Mouse (Mus musculus) adrenal gland, adult 8-10 months (tissue): Measurements from ENCODE around the gene A530016L24Rik. TPM values are rescaled to one million over a fixed set of nuclear protein-coding genes. Genes with fewer than 3 reads are reported as not detected.

Source experiments
- DNase-seq: peaks from one replicate; pipeline ENCODE4 v3.0.0; 2022
- total RNA-seq, 4 experiments: library from RNA; stranded (reverse); gene quantifications; 2 replicates each; pipeline ENCODE4 v1.2.4; 2022

The A530016L24Rik gene
- total RNA-seq = 10 to 100 TPM; 15.9 to 41.5 (median 18.6) TPM

DNA sequence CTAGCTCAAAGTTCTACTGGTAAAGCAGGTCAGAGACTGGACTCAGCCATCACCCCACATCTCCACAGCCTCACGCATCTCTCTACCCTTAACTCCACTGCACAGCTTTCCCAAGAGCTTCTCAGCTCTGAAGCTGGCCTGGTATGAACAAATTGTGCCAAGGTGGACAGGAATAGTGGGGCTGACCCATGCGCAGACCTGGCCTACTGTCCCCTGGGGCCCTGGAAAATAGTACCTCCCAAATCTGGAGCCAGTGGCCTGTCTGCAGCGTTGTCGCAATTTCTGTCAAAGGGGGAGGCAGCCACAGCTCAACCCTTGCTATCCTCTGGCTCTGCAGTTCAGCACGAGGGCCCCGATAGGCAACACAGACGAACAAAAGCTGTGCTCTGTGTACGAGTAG lies at the start of gene A530016L24Rik:
Gene A530016L24Rik, plus strand, starts transcription at position 315 of the 400 bp plus-strand sequence.
- no peak for DNase-seq

DNA sequence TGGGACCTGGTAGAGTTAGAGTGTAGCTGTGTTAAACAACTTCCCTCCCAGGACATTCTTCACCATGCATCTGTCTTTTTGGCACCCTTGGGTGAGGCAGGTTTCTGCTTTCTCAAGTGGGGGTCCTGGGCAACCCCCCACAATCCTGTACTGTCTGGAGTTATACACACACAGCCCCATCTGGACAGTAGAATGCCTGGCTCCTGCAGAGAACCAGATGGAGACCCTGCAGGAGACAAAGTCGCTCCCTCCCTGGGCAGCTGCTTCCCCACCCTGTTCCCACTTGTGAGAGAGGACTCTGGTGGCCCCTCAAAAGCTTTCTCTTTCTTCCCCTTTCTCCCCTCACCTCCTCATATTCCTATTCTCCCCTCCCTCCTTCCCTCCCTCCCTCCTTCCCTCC lies 49.3 kb upstream of the A530016L24Rik start:
- DNase-seq = no peak

DNA sequence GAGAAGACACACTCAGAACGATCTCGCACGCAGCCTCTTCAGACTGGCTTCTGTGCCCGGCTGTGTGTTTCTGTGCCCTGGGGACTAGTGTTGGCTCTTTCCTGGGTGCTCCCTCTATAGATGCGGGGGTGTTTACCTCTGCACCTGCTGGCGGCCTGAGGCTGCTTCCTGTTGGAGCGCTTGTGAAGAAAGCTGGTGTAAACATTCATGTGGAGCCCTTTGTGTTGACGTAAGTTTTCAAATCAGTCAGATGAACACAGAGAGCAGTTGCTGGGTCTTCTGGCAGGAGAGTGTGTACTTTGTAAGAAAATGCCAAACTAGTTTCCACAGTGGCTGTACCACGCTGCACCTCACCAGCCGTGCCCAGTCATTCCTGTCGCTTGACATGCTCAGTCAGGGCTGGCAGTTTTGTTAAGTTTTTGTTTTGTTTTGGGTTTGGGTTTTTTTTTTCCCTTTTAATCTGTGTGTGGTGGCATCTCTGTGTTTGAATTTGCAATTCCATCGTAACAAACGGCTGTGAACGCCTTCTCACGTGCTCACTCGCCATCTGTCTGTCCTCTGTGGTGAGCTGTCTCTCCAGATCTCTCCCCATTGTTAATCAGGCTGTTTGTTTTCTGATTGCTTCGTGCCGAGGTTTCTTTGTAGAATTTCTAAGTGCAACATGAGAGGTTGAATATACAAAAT lies 40.0 kb upstream of the A530016L24Rik start:
- no peak for DNase-seq

DNA sequence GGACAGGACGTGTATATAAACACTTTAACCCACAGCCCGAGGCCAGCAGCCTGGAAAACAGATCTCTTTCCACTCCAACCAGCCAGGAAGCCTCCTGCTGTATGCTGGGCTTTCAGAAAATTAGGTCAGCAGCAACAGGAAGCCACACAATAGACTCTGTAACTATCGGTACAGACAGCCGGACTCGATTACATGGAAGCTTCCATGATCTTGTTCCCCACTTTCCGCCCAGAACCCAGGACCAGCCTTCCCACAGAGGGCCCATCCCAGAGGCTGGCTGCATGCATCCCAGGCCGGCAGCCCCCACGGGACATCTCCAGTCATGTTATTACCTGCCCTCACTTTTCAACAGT lies 39.4 kb upstream of the A530016L24Rik start:
- DNase-seq = no peak

DNA sequence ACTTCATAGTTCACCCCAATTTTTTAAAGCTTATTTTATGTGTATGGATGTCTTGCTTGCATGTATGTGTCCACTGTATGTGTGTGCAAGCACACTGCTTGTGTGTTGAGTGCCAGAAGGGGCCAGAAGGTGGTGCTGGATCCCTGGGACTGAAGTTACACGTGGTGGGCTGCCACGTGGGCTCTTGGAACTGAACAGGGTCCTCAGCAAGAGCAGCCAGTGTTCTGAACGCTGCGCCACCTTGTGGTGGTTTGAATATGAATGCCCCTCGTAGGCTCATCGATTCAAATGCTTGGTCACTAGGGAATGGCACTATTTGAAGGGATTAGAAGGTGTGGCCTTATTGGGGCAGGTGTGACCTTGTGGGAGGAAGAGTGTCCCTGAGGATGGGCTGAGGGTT lies 38.4 kb upstream of the A530016L24Rik start:
- DNase-seq = no peak

DNA sequence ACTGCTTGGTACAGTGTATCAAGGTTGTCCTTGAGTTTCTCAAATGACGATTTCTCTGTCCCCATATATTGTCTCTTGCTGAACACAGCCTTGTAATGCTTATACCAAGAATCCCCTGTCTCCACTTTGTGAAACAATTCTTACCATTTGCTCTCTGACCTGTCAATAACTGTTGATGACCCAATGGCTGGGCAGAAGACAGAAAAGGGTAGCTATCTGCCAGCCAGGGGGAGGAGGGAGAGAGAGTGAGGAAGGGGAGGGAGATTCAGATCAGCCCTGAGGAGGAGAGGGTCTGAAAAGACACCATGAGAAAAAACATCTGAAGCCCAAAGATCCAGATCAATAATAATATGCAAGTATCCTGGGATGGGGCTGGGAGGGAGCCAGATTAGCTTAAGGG lies 37.9 kb upstream of the A530016L24Rik start:
- no peak for DNase-seq

DNA sequence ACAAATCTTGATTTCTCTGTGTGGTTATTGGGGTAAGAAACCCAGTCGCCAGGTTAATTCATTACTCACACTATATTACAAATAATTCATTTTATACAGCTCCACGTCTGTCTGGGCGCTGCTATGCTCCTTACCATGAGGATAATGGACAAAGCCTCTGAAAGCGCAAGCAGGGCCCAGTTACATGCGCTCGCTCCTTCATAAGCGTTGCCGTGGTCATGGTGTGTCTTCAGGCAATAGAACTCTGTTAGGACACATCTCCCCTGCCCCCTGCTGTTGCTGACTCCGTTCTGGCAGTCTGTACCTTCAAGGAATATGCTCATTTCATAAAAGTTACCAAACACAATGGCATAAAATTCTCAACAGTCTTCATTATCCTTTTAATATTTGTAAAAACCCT lies 37.4 kb upstream of the A530016L24Rik start:
- no peak for DNase-seq

DNA sequence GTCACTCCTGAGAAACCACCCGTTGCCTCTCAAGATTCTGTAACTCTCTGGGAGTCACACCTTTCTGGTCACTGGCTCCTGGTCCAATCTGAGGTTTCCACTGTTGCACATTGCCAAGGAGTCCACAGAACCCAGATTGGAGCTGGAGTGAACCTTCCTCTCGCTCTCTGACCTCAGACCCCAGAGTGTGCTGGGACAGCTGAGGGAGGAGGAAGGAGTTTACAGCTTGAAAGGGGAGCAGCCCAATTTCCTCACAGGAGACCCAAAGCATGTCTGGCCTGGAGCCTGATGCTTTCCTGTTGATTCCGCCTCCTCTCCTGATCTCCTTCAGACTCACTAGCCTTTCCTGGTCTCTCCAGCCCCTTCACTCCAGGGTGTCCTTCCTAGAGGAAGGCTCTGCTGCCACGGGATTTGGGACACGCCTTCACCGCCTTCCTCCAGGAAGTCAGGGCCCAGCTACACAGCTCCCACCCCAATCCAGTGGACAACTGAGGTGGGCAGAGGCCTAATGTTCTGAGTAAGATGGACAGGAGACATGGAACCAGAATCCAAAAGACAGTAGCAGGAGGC lies 33.0 kb upstream of the A530016L24Rik start:
- DNase-seq = no peak

DNA sequence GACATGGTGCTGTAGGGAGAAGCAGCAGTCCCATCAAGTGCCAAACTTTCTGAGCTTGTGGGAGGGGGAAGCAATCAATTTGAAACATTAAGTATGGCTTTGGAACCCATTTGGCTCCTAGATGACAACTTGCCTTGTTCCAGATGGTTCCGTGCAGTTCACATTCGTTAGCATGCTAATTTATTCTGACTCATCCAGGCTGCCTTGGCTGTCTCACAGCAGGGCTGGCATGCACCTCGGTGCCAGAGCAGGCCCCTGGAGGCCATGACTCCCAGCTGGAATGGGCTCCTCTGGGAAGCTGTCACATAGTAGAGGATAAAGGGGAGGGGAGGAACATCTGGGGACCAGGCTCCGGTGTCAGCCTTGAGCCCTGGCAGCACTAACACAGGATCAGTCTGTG lies 31.4 kb upstream of the A530016L24Rik start:
- DNase-seq = no peak

DNA sequence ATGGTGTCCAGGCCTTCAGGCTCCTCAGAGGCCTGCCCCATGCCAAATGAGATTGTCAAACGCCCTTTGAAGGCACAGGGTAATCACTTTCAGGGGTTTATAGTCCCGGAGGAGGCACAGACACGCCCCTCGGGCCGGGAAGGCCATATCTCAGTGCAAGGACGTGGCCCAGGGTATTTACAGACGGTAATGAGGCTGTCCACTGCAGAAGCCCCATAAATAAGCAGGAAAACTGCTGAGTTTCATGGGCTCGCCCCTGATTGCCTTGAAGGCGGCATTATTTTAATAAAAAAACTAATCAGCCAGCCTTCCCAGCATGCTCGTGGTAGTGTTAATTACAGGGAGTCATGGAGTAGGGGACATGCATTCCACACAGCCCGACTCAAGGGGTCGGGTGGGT lies 26.8 kb upstream of the A530016L24Rik start:
- no peak for DNase-seq

DNA sequence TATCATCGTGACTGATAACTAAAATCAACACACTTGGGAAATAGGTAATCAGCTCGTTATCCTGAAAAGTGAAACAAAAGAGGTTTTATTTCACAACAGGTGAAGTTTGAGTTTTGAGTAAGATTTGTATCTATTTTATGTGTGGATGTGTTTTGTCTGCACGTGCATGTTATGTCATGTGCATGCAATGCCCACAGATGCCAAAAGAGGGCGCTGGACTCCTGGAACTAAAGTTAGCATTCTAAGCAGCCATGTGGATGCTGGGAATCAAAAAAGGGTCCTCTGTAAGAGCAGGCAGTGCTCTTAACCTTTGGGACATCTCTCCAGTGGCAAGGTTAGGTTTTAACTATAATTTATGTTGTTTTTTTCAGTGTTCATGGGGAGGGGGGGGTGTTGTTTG lies 26.0 kb upstream of the A530016L24Rik start:
- no peak for DNase-seq

DNA sequence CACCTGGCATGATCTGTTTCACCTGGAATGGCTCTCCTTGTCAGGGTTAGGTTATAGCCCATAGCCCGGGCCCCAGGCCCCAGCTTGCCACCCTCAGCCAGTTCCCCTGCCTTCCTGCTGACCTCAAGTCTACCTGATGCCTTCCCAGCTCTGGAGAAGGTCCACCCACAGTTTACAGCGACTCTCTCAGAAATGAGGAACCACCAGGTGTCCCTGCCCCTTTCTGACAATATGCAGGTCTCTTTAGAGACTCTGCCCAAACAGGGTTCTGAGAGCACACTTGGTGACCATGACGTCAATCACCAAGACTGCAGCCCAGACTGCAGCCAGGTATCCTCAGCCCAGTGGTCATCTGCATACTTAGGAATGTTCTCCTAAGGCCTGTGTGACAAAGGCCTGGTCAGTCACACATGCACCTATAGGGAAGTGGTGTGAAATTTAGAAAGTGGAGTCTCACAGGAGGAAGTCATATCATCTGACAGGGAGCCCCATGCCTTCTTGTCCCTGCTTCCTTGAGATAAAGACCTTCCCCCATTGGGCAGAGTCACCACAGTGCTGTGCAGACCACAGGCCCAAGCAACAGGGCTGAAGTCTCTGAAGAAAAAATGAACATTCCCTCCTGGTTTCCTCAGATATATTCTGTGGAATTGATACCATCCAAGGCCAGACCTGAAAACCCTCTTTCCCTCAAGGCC lies 25.4 kb upstream of the A530016L24Rik start:
- no peak for DNase-seq

DNA sequence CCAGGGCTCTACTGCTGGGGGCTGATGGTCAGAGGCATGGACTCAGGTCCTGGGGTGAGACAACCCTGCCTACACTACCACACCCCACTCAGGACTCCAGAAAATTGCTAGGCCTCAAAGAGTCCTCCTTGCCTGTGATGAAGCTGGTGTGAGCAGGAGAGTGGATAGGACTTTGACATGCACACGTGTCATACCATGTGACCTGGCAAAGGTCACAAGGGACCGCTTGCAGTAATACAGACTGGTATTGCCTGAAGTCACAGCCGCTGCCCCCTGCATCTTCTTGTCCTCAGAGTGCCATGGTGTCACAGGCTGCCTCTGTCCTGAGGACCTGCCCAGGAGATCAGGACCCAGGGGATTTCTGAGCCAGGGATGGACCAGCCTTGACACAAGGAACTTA lies 24.7 kb upstream of the A530016L24Rik start:
- DNase-seq = no peak

DNA sequence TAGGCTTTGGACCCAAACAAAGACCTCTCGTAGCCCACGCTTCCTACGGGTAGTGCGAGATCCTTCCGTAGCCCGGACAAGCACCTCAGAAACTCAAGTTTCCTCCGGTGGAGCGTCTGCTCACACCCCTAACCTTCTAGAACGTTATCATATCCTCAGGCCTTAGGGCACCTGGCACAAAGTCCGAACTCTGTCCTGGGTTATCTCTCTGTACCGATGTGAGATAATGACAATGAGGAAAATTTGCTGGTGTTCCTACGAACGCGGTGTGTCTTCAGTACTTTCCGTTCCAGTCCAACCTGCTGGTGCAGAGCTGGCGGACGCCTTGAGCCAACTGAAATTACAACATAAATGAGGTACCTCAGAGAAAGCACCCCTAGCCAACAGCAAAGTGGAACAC lies 23.3 kb upstream of the A530016L24Rik start:
- no peak for DNase-seq

DNA sequence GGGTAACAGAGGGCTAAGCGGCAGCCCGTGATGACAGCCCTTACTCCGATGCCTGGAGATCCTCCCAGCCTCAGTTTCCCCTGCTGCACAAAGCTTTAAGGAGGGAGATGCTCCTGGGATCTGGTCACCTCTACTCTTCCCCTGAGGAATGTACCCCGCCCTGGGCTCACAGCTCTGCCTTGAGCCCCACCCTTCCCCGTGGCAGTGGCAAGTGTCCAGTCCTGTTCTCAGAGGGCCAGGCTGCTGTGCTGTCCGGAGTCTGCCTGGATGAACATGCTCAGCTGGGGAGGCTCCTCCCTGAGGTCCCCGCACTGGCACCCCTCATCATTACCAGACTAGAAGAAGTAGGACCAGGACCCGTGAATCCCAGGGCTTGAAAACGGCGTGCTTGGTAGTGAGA lies 21.9 kb upstream of the A530016L24Rik start:
- no peak for DNase-seq

DNA sequence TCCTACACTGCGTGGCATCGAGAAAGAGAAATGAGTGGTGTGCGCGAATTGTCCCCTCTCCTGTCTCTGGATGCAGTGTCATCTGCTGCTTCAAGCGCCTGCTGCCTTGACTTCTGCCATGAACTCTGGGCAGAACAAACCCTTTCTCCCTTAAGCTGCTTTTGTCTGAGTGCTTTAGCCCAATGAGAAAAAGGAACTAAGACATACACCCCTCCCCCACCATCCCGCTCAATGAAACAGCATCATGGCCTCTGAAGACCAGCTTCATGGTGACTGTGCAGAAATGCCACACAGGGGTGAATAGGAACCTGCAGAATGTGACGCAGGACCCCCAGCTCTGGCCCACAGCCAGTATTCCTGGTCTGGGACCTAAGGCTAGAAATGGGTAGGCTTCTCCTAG lies 19.9 kb upstream of the A530016L24Rik start:
- DNase-seq = no peak

DNA sequence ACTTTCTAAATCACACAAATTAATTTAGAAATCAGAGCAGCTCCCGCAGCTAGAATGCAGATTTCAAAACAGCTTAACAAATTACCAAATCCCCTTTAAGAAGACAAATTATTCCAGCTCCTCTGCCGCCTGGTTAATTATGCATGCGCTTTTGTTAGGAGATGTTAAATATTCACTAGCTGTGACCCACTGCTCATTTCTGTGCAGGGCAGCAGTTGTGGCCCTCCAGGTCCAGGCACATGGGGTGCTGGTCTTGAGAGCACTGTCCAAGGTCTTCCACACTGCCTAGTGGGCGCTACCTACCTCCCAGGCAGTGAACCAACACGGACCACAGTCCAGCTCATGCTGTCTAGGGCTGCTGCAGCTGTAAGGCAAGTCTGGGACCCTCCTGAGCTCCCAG lies 19.0 kb upstream of the A530016L24Rik start:
- no peak for DNase-seq

DNA sequence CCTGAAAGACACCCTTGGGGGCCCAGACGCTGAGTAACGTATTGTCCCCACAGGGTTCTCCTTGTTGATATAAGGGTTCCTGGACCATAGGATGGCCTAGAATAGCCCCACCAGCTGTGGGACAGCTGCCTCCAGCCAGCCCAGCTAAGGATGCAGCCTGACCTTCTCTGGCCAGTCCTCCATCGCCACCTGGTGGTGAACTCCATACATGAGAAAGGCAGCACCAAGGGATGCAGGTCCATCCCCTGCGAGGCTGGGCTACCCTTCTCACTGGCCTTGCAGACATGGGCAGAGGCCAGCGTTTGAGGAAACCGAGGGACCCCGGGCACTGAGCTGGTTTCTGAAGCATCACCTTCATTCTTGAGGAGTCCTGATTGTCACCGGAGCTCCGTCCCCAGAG lies 15.5 kb upstream of the A530016L24Rik start:
- DNase-seq = peak; percentile 68

DNA sequence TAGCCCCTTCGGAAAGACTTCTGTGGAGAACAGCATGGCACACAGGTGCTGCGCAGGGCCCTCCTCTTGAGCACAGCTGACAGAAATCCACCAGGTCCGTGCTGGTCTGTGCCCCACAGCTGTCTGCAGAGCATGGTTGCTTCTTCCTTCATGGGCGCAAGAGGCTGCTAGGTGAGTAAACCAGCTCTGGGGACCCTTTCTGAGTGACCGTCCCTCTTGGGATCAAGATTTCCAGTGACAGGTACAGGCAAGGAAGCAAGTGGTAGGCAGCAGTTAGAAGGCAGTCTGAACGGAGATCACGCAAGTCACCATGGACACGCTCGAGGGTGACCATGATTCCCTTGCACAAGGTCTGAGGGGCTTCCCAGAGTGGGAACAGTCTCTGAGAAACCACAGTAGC lies 287 bp downstream of the A530016L24Rik start:
- no peak for DNase-seq

DNA sequence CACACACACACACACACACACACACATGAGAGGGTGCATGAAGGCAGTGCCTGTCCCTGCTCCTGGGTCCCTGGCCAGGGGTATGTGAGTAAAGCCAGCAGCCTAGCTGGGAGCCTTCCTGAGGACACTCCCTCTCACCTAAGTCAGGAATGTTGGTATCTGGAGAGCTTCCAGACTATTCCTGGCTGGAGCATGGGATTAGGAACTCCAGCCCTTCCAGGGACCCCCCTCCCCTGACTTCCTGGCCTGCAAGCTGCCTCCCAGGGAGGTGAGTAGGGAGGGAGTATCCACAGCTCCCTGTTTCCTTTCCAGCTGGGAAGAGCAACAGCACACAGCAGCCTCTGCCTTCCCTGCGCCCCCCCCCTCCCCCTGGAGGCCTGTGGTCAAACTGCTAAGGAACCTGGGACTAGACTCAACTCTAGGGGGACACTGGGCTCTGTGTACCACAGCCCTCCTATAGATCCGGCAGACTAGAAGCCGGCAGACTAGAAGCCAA lies 1.2 kb downstream of the A530016L24Rik start:
- peak; percentile 52 for DNase-seq

DNA sequence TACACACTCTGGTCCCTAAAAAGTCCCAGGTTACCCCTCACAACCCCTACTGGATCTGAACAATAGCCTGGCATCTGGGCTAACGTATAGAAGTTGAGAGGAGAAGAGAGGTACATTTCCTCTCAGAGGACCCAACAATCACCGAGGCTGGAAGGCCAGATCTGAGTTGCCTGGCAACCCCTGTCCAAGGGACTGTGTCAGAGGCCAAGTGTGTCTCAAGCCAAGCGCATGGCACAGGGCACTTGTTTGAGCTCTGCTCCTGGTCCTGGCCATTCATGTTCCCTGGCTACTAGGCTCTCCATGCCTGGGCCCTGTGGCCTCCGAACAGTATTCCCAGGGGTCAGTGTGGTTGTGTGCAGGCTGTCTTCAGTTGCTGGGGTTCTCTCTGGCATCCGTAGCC lies 6.9 kb downstream of the A530016L24Rik start:
- no peak for DNase-seq

DNA sequence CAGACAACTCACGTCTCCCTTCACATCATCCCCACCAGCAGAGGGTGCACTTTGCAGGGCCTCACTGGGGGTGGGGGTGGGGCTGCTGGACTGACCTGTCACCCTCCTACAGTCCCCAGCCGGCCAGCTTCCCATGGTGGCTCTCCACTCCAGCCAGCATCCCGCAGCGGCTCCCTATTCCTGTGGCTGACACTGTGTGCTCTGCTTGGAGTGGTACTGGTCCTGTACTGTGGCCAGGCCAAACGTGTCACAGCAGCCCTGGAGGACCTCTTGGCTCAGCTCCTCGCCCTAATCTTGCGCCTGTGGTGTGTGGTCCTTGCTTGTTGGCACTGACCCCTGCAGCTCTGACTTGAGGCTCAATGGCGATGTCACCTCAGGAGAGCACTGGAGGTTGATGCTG lies 8.5 kb downstream of the A530016L24Rik start:
- no peak for DNase-seq

DNA sequence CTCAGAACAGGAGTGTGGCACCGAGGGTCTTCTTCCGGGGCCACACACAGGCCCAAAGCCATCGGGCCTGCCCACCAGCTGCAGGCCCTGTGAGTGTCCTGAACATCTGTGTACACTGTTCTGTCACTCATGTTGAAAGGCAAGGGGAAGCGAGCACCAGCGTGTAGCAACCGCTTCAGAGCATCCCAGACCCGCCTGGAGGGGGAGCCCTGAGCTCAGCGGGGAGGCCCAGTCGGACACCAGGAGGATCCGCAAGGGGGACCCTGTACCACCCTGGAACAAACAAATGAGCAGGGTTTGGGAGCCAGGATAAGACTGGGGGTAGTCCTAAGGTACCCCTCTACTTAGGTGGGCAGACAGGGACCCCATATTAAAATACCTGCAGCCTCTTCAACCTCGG lies 9.4 kb downstream of the A530016L24Rik start:
- DNase-seq = no peak
